In the genomic region with DNA sequence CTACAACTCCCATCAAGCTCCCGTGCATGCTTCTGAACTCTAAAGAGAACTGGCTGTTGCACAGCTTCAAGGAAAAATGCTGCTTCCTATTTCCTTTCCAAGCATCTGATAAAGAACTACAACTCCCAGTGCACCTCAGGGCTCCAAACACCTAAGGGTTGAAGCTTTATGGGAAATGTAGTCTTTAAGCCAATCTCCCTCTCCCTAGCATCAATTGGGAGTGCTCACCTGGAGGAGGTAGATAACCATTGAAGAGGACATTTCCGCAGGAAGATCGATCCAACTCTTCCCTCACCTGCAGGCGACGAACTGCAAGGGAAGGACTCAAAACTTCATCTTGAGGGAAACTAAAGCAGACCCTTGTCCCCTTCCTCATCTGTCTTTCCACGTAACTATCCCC, we compare ENCODE assay signal across 9 mouse cellular contexts. TPM values are rescaled to one million over a fixed set of nuclear protein-coding genes. Genes with fewer than 3 reads are reported as not detected.
DNase-seq lines count a peak whose midpoint lies in the region; ATAC-seq lines count a peak whose summit lies in the region.
"Had no signal": no experiment of that assay in that cellular context is flagged by ENCODE, and none has a peak within 500 bp of the region (broad histone marks: within the 10 kb centered on the region; RNA-seq: fewer than 3 reads in every experiment).

No protein-coding gene starts in this region.

- peak overlapping the region; percentile 81 for H3K4me3 ChIP-seq in hindbrain, embryonic 10.5 days
- peak overlapping the region; percentile 73 for H3K4me3 ChIP-seq in liver, embryonic 11.5 days (ENCODE audit: low read depth, low read length)

- peak; percentile 81 for DNase-seq in cerebellum, adult 9-10 months
- DNase-seq in cerebellum, postnatal 4 days (ENCODE audit: low spot score in 2 of 2) = no peak
- DNase-seq in ZHBTc4 (ENCODE audit: low read depth, low spot score) = peak; percentile 70
- DNase-seq in hindbrain, embryonic 10.5 days (ENCODE audit: low spot score) = no peak
- DNase-seq in liver, embryonic 11.5 days (ENCODE audit: low spot score) = no peak
- DNase-seq in layer of hippocampus, adult 11-12 months (ENCODE audit: low spot score) = no peak
- DNase-seq in thymus, postnatal 36 days = no peak
- DNase-seq in right cerebral cortex, adult 2 months (ENCODE audit: low spot score in 2 of 2) = no peak

- no peak overlapping the region; the same call in 1 of the 2 replicates for H3K9ac ChIP-seq in liver, embryonic 11.5 days (ENCODE audit: low read depth, low read length)

- peaks cover 48% of the 10 kb centered on the region for H3K36me3 ChIP-seq in hindbrain, embryonic 10.5 days
- peaks cover 6% of the 10 kb centered on the region for H3K36me3 ChIP-seq in liver, embryonic 11.5 days (ENCODE audit: control insufficient read depth, insufficient read depth, low read length)

- peak overlapping the region; percentile 69 for H3K4me2 ChIP-seq in liver, embryonic 11.5 days

- peaks cover 28% of the 10 kb centered on the region for H3K4me1 ChIP-seq in hindbrain, embryonic 10.5 days (replicated peaks)
- peaks cover 23% of the 10 kb centered on the region for H3K4me1 ChIP-seq in liver, embryonic 11.5 days (replicated peaks; ENCODE audit: control insufficient read depth, insufficient read depth, low read length)

- 33% methylated on average over 6 of the region's 6 CpGs for WGBS in hindbrain, embryonic 10.5 days
- 23% methylated on average over 6 of the region's 6 CpGs for WGBS in liver, embryonic 11.5 days

- H3K9me3 ChIP-seq in hindbrain, embryonic 10.5 days = no peaks in the 10 kb centered on the region
- 0 out of 2 replicates have a peak, but pooled peaks cover under 1% of the 10 kb centered on the region for H3K9me3 ChIP-seq in liver, embryonic 11.5 days (ENCODE audit: control insufficient read depth, low read length)

- H3K27me3 ChIP-seq in hindbrain, embryonic 10.5 days (ENCODE audit: insufficient read depth, poor library complexity, severe bottlenecking) = peaks cover 27% of the 10 kb centered on the region
- H3K27me3 ChIP-seq in liver, embryonic 11.5 days (replicated peaks; ENCODE audit: control insufficient read depth, insufficient read depth, low read length) = no peaks in the 10 kb centered on the region

- 0 out of 2 replicates have a peak, but pooled peaks have one; percentile 35 for ATAC-seq in liver, embryonic 11.5 days (replicated peaks; ENCODE audit: low FRiP score)

- H3K27ac ChIP-seq in hindbrain, embryonic 10.5 days = no peak overlapping the region
- peak overlapping the region; percentile 74 for H3K27ac ChIP-seq in liver, embryonic 11.5 days (ENCODE audit: low read depth, low read length)

RNA-seq across cellular contexts. Expression of gene Shkbp1, which starts 1.7 kb away (rescaled TPM):
- polyA plus RNA-seq in hindbrain, embryonic 10.5 days (2016; fragmentation: Nextera tagmentation; extraction: Ambion mirVana) = 76.3 and 87.4 TPM in 2 replicates
- 46.8 and 49.6 TPM in 2 replicates for polyA plus RNA-seq in liver, embryonic 11.5 days (2014; fragmentation: Nextera tagmentation; extraction: Ambion mirVana)

RNA-seq across cellular contexts. Expression of gene Gm20479, which starts 3.1 kb away (rescaled TPM):
- 0.50 TPM in 1 of 2 replicates, not detected in the other for polyA plus RNA-seq in hindbrain, embryonic 10.5 days (2016; fragmentation: Nextera tagmentation; extraction: Ambion mirVana)
- polyA plus RNA-seq in liver, embryonic 11.5 days (2014; fragmentation: Nextera tagmentation; extraction: Ambion mirVana) = 0.43 and 1.2 TPM in 2 replicates
- polyA plus RNA-seq: C2C12 had no signal

RNA-seq across cellular contexts. Expression of gene Ltbp4, which starts 16.7 kb away (rescaled TPM):
- polyA plus RNA-seq in hindbrain, embryonic 10.5 days (2016; fragmentation: Nextera tagmentation; extraction: Ambion mirVana) = 5.8 and 7.5 TPM in 2 replicates
- polyA plus RNA-seq in liver, embryonic 11.5 days (2014; fragmentation: Nextera tagmentation; extraction: Ambion mirVana) = 7.1 and 10.2 TPM in 2 replicates

Comparison
In these comparisons a context has a peak if more than half of its experiments do, and no peak if none do; other contexts are left out.
1. DNase-seq: peak in cerebellum, adult 9-10 months (single experiment) and ZHBTc4 (single experiment); none in cerebellum, postnatal 4 days (0 of 2), hindbrain, embryonic 10.5 days (single experiment), liver, embryonic 11.5 days (single experiment), layer of hippocampus, adult 11-12 months (single experiment), thymus, postnatal 36 days (0 of 2) and right cerebral cortex, adult 2 months (0 of 2).